Mouse (Mus musculus) layer of hippocampus, postnatal 36 days (tissue): ENCODE measurements around the gene Crls1. TPM values are rescaled to one million over a fixed set of nuclear protein-coding genes. Genes with fewer than 3 reads are reported as not detected.

Experiments
- DNase-seq, 2 experiments: peaks; one replicate each; pipeline ENCODE4 v3.0.0; 2022
- total RNA-seq, 2 experiments: library from RNA; stranded (reverse); gene quantifications; 2 replicates each; pipeline ENCODE4 v1.2.3; 2021

Crls1 gene
- total RNA-seq, 2 experiments from 2014 or later = 41.2 to 49.4 TPM

DNA sequence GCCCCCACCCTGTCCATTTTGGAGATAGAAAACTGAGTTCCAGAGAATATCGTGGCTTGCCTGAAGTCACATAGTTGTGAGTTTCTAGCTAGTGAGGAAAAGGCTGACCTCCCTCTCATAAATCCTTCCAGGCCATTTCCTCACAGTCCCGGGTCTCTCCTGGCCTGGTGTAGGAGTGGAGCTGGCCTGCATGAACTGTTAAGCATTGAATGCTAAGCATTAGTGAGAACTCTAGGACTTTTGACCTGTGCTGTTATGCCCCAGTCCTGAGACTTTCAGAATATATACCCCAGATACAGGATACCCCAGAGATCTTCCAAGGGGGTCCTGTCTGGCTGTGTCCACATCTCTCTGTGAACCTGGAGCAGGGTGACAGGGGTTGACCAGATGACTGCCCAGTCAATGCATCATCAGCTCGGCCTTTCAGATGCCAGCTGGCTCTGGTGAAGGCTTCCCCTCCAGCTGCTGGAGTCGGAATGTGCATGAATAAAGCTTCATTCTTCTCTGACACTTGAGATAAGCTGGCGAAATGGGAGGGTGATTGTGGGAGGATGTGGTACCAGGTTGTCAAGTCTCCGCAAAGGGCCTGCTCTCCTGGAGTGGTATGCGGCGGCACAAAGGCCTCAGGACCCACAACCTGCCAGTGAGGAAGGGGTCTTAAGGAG lies 38.0 kb downstream of the Crls1 start:
- DNase-seq = no peak

GRCm38 (mm10) chr2:132885312-132885711 lies 38.8 kb downstream of the Crls1 start:
- DNase-seq = no peak

DNA sequence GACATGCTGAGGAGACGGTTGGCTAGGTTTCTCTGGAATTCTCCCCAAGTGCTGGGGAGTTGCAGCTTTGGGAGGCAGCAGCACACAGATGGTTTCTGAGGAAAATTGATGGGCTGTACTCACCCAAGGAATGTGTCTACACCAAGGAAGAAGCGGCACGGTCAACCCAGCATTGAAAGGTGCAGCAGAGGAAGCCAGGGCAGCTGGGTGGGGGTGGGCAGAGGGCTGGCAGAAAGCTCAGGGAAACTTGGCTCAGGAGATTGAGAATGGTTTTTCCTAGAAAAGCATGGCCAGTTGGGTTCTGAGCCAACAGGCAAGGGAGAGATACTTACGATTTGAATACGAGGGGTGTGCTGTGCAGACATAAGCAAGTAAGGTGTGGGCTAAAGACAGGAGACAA lies 47.4 kb downstream of the Crls1 start:
- DNase-seq = no peak

DNA sequence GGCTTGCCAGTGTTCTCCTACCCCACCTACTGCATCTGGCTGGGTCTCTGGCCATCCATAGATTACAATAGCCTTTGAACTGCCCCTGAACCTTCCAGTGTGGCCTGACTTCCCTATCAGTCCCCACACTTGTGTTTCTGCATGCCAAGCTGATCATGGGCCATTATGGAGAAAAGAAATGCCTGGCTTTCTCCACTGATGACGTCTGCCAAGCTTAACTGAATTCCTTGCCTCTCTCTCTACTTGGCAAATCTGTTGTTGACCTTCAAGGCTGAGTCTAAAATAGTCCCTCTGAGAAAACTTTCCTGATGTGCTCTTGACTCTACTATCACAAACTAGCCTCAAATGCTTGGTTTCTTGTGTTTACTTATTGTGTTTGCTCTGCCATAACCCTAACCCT lies 51.7 kb downstream of the Crls1 start:
- DNase-seq = no peak

GRCm38 (mm10) chr2:132900596-132900995 lies 54.1 kb downstream of the Crls1 start:
- DNase-seq = no peak

DNA sequence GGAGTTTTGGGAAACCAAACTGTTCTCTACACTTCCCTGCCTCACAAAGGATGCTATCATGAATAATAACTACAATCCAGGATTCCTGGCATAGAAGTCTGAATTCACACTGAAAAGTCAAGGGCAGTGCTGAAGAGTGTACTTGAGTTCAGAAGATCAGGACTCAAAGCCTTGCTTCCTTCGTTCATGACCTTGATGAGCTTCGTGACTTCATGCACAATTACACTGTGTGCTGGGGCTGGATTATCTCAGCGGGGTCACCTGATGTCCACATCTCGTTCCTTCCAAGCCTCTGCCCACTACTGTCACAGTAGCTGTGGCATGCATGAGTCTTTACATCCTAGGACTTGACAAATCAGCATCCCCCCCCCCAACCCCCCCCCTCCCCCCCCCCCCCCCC lies 55.2 kb downstream of the Crls1 start:
- no peak for DNase-seq

DNA sequence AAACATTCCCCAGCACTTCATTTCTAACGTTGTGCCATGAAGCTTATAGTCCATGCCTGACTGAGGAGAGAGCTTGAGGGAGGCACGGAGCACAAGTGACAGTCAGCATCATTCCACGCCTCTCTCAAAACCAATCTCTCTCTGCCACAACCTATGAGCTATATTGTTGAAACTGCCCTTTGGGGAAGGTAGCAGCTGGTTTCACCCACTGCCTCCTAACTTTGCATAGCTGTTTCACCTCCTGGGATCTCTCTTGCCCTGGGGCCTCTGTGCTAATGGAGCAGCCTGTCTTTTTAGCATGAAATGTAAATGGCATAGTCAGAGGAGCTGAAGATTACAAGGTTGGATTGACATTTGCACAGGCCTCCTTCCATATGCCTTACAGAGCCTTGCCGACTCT lies 55.6 kb downstream of the Crls1 start:
- no peak for DNase-seq

DNA sequence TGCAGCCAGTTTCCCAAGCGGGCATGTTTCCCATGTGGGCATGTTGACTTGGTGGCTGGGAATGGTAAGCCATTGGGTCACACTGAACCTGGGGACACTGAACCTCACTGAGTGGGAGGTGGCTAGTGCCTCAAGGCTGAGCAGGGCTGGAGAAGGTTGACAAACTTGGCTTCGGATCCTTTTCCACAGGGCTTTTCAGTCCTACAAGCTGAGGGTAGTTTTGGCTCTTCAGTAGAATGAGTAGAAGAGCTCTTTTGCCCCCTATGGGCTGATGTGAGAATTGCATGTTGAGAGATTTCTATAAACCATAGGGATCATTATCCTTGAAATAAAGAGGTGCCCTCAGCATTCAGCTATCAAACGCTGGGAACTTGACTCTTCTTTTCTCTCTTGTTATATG lies 57.0 kb downstream of the Crls1 start:
- DNase-seq = peak in 1 of 2 experiments; percentile 14

- DNase-seq = no peak
Measured at GRCm38 (mm10) chr2:132904961-132905360, 58.5 kb downstream of the Crls1 start.

- DNase-seq = no peak
Measured at GRCm38 (mm10) chr2:132906763-132907162, 60.3 kb downstream of the Crls1 start.

DNA sequence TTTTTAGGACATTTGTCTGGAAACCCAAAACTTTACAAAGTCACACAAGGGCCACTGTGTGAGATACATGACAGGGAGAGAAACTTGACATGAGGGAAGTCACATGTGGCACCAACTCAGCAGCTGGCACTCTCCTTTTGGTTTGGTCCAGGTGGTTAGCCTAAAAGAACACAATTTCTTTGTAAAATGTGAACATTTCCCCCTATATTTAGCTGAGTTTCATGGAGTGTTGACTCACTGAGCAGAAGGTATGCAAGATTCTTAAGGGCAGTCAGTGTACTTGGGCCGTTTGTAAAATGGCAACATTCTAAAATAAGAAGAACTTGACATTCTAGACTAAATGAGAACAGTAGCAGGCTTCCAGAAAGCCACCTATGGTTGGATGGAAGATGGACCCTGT lies 68.3 kb downstream of the Crls1 start:
- DNase-seq = no peak

Other genes starting within 250 kb of the Crls1 start
- gene Shld1, start 159.7 kb upstream of the Crls1 start, total RNA-seq = 10 to 100 TPM in 1 of 2 experiments, 1 to 10 TPM in 1; 9.7 to 11.4 TPM
- 100 to 1,000 TPM; 295 to 348 TPM for gene Chgb, start 65.4 kb upstream of the Crls1 start, total RNA-seq
- gene Trmt6, start 30.6 kb upstream of the Crls1 start, total RNA-seq = 10 to 100 TPM; 27.9 to 32.4 TPM
- 1 to 10 TPM; 3.3 to 4.2 TPM for gene Mcm8, start 30.5 kb upstream of the Crls1 start, total RNA-seq
- gene Lrrn4, start 34.2 kb downstream of the Crls1 start, total RNA-seq = under 1 TPM; 0.43 to 0.47 TPM
- under 1 TPM; 0.27 to 0.48 TPM for gene Fermt1, start 99.2 kb downstream of the Crls1 start, total RNA-seq